Mouse (Mus musculus) embryonic facial prominence, embryonic 12.5 days (tissue): ENCODE measurements at regions not wholly inside any gene's neighbourhood (a gene's known extent, or its start where the extent isn't known, plus 50 kb on each side); places are given as distances from the start of the nearest gene placed in this dataset.
"Not testable (repeated sequence)": the region's sequence is repeated elsewhere in the genome, so short reads cannot be mapped to it uniquely, and the experiment has no call there.

Source experiments
- ATAC-seq: fragments of 200-750 bp; cut with Nextera tagmentation; 2 replicates; pipeline ENCODE4 v1.8.0; 2017; ENCODE audit not compliant: insufficient number of reproducible peaks, insufficient read depth, low FRiP score, low TSS enrichment
- H3K27ac ChIP-seq: fragments of 300-500 bp; sonication (generic); 2 replicates; pipeline ENCODE4 v1.5.1; 2016; ENCODE audit warnings: mild to moderate bottlenecking
- H3K27me3 ChIP-seq: fragments of 300-500 bp; sonication (generic); 2 replicates; pipeline ENCODE4 v1.6.1; 2016; ENCODE audit warnings: mild to moderate bottlenecking, moderate library complexity
- H3K36me3 ChIP-seq: fragments of 300-500 bp; sonication (generic); 2 replicates; pipeline ENCODE4 v1.6.1; 2016; ENCODE audit warnings: mild to moderate bottlenecking
- H3K4me1 ChIP-seq: fragments of 300-500 bp; sonication (generic); 2 replicates; pipeline ENCODE4 v1.6.1; 2016
- H3K4me2 ChIP-seq: fragments of 300-500 bp; sonication (generic); replicated peaks from 2 replicates; pipeline ENCODE4 v1.6.1; 2016; ENCODE audit warnings: mild to moderate bottlenecking, moderate library complexity
- H3K4me3 ChIP-seq: fragments of 300-500 bp; sonication (generic); 2 replicates; pipeline ENCODE4 v1.5.1; 2016; ENCODE audit warnings: mild to moderate bottlenecking
- H3K9ac ChIP-seq: fragments of 300-500 bp; sonication (generic); 2 replicates; pipeline ENCODE4 v1.6.1; 2016; ENCODE audit warnings: mild to moderate bottlenecking, moderate library complexity
- H3K9me3 ChIP-seq: fragments of 300-500 bp; sonication (generic); 2 replicates; pipeline ENCODE4 v1.6.1; 2016; ENCODE audit warnings: mild to moderate bottlenecking, moderate library complexity
- WGBS: fragments of 180-500 bp; shearing (Covaris S2); methylation state at CpG from one replicate; pipeline ENCODE4 v1.1.7; 2016; 5-methylcytosine and 5-hydroxymethylcytosine counted together

DNA sequence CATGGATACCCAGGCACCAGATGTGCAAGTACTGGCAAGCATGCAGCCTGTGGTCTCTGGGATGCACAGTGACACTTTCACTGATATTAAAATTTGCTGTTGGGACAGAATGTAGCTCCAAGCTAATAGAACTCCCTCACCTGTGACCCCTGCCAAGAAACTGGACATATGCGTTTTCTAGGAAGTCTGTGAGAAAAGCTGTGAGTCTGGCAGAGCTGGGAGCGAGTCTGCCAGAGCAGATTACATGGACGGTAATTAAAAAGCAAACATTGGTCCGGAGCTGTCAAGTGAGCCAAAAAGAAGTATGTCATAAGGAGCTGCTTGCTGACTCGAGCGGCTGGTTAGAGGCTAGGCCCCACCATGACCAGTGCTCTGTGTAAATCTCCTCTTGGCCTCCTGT is 147.1 kb downstream of the Tsen15 start:
- Histone ChIP-seq H3K4me3 (no peak overlapping the region), H3K27ac (no peak overlapping the region), H3K36me3 (no peaks in the 10 kb centered on the region), H3K4me1 (no peaks in the 10 kb centered on the region), H3K27me3 (no peaks in the 10 kb centered on the region), H3K4me2 (no peak overlapping the region), H3K9me3 (no peaks in the 10 kb centered on the region), H3K9ac (no peak overlapping the region)
- WGBS, result 60% methylated on average over 6 of the region's 6 CpGs
- no peak for ATAC-seq

DNA sequence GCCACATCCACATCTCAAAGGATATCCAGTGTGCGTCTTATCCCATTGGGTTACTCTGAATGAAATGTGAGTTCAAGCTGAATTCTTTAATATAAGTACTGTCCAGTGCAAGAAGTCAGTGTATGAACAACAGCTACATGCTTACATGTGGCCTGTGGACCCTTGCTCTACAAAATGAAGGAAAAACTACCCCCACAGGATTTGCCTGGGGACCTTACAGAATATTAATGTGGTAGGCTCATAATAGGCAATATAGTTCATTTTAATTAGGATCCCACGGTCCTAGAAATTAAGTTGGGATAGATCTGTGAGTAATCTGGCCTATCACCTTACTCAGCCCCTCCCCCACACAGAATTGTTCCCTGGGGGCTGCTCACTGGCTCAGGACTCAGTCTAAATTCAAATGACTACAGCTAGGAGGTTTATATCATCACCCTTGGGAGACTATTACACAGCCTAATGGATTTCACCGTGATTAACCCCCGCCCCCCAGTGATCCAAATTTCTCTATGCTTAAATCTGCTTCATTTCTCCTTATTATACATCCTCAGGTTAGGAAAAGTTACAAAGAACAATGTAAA is 145.4 kb upstream of the 1700025G04Rik start:
- Histone ChIP-seq H3K4me3 (no peak overlapping the region), H3K4me1 (no peaks in the 10 kb centered on the region), H3K36me3 (no peaks in the 10 kb centered on the region), H3K9me3 (no peaks in the 10 kb centered on the region), H3K27me3 (no peaks in the 10 kb centered on the region), H3K9ac (no peak overlapping the region), H3K4me2 (no peak overlapping the region), H3K27ac (no peak overlapping the region)
- no peak for ATAC-seq
- 79% methylated on average over 4 of the region's 4 CpGs for WGBS

DNA sequence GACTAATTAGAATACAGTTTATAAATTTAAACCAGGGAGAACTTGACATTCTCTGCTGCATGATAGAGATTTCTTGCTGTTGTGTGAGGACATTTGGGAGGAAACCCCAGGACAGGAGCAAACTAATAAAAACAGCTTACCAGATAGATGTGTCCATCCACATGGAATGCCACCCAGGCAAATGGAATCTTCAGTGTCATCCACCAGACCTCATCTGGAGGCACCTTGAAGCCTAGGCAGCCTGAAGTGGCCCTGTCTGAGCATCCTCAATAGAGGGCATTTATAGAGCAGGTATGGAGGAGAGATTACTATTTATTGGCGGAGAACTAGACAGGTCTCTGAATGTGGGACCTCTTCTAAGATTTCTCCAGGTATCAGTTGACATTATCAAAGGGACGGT is 144.8 kb upstream of the 1700025G04Rik start:
- H3K27me3 ChIP-seq, result no peaks in the 10 kb centered on the region
- no peaks in the 10 kb centered on the region for H3K9me3 ChIP-seq
- no peak for ATAC-seq
- no peak overlapping the region for H3K4me3 ChIP-seq
- H3K36me3 ChIP-seq, result no peaks in the 10 kb centered on the region
- no peak overlapping the region for H3K4me2 ChIP-seq
- H3K4me1 ChIP-seq, result no peaks in the 10 kb centered on the region
- no peak overlapping the region for H3K9ac ChIP-seq
- no peak overlapping the region for H3K27ac ChIP-seq
- WGBS, result 87% methylated on average over 2 of the region's 2 CpGs

DNA sequence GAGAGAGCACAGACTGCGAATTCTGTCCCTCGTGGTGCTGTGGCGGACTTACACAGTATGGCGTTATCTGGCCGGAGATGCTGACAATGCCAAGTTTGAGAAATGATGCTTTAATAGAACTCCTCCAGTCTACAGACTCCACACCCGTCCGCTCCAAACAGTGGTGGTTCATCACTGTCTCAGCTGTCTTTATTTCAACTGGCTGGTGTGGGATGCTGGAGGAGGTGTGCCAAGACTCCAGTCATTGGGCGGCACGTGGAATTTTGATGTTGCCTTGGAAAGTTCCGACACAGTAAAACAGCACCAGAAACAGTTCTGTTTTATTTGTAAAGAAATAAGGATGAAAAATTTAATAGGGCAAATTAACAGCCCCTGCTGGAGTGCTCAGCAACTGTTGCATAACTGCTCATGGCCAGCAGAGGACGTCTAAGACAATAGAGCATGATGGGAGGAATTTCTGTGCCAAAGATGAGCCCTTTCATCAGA is 141.8 kb upstream of the 1700025G04Rik start:
- Histone ChIP-seq H3K9me3 (no peaks in the 10 kb centered on the region), H3K9ac (no peak overlapping the region), H3K4me3 (no peak overlapping the region), H3K4me1 (no peaks in the 10 kb centered on the region), H3K27ac (no peak overlapping the region), H3K4me2 (no peak overlapping the region), H3K27me3 (no peaks in the 10 kb centered on the region), H3K36me3 (no peaks in the 10 kb centered on the region)
- no peak for ATAC-seq
- WGBS, result 85% methylated on average over 11 of the region's 11 CpGs

DNA sequence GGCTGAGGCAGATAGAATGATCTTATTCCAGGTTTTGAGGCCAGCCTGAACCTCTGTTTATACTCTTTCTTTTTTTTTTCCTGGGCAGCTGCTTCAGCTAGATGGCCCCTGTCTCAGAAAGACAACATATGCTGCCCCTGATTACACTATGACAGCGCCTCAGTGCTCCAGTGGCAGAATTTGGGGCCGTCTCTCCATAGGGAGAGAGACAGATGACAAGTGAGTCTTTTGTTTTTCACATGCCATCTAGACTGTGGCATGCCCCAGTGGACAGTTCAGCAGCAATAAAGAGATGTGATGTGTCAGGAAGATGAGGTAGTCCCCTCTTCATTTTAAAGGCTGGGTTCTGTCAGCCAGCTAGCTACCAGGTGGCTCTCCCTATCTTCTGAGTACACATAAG is 139.8 kb upstream of the 1700025G04Rik start:
- H3K4me2 ChIP-seq, result no peak overlapping the region
- no peaks in the 10 kb centered on the region for H3K36me3 ChIP-seq
- no peak overlapping the region for H3K27ac ChIP-seq
- no peak overlapping the region for H3K9ac ChIP-seq
- H3K4me3 ChIP-seq, result no peak overlapping the region
- no peaks in the 10 kb centered on the region for H3K27me3 ChIP-seq
- WGBS, result 71% methylated on average over 2 of the region's 2 CpGs
- no peaks in the 10 kb centered on the region for H3K4me1 ChIP-seq
- ATAC-seq, result no peak
- no peaks in the 10 kb centered on the region for H3K9me3 ChIP-seq

DNA sequence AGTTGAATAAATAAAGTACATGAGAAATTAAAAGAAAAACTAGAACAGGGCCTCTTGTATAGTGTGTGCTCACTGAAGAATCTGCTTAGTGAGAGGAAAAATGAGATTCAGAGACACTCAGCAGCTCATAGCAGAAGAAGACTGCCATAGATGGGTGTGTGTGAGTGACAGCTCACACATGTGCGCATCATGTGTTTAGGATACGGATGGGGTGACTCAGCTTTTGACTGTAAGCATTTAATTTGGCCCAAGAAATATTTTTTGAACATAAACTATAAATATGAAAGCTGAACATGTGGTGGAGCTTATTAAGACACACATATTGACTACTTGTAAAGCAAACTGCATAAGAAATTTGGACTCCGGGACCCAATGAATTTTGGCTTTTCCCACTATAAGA is 136.1 kb upstream of the 1700025G04Rik start:
- H3K4me3 ChIP-seq, result no peak overlapping the region
- H3K27me3 ChIP-seq, result no peaks in the 10 kb centered on the region
- H3K27ac ChIP-seq, result no peak overlapping the region
- no peak for ATAC-seq
- no peak overlapping the region for H3K9ac ChIP-seq
- H3K36me3 ChIP-seq, result no peaks in the 10 kb centered on the region
- WGBS, result 87% methylated on average over 3 of the region's 3 CpGs
- H3K4me2 ChIP-seq, result no peak overlapping the region
- no peaks in the 10 kb centered on the region for H3K9me3 ChIP-seq
- no peaks in the 10 kb centered on the region for H3K4me1 ChIP-seq

DNA sequence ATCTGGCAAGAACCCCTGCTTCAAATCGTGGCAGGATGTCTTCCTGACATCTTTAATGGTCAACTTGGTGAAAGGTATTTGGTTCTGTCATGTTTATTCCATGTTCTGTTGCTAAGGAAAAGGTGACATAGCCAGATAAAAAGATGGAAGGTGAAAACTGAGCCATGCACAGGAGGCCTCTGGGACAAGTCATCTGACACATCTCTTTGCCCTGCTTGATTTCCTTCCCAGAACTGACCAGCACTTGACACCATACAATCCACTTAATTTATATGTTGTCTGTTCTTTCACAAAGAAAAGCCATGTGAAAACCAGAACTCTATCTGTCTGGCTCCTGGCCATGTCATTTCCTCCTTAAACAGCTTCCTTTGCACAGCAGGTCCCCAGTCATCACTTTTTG is 133.7 kb upstream of the 1700025G04Rik start:
- Histone ChIP-seq H3K4me2 (no peak overlapping the region), H3K4me1 (no peaks in the 10 kb centered on the region), H3K9ac (no peak overlapping the region), H3K27ac (no peak overlapping the region), H3K4me3 (no peak overlapping the region), H3K36me3 (no peaks in the 10 kb centered on the region), H3K27me3 (no peaks in the 10 kb centered on the region), H3K9me3 (no peaks in the 10 kb centered on the region)
- 67% methylated on average over 1 of the region's 1 CpGs for WGBS
- no peak for ATAC-seq

DNA sequence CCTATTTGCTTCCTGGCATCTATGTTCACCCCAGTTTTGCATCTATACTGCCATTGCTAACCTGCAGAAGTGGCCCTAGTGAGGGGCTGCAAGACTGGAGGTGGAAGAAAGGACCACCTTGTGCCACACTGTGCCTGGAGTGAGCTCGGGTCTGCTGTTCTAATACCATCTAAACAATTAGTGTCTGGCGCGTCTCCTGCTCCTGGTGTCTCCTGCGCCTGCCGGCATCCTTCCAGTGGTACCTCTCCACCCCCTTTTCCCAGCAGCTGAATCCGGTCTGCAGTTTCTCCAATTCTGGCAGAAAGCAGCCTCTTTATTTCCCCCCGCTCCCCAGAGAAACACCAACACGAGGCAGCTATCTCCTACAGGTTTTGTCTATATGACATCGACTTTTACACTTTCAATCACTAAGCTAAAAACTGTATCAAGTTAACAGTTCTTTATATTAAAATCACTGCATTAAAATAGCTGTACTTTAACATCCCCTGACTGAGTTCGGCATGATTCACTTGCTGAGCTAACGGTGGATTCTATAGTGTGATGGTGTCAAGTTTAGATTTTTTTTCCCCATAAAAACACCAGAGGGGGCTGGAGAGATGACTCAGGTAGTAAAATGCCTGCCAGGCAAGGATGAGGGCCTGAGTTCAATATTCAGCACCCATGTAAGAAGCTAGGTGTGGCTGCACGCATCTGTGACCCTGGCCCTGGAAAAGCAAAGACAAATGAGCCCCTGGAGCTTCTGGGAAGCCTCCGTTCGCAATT is 131.1 kb upstream of the 1700025G04Rik start:
- Histone ChIP-seq H3K4me2 (no peak overlapping the region), H3K36me3 (no peaks in the 10 kb centered on the region), H3K4me1 (no peaks in the 10 kb centered on the region), H3K9ac (no peak overlapping the region), H3K27me3 (no peaks in the 10 kb centered on the region), H3K4me3 (no peak overlapping the region), H3K9me3 (no peaks in the 10 kb centered on the region), H3K27ac (no peak overlapping the region)
- WGBS, result 83% methylated on average over 14 of the region's 14 CpGs
- ATAC-seq, result no peak

DNA sequence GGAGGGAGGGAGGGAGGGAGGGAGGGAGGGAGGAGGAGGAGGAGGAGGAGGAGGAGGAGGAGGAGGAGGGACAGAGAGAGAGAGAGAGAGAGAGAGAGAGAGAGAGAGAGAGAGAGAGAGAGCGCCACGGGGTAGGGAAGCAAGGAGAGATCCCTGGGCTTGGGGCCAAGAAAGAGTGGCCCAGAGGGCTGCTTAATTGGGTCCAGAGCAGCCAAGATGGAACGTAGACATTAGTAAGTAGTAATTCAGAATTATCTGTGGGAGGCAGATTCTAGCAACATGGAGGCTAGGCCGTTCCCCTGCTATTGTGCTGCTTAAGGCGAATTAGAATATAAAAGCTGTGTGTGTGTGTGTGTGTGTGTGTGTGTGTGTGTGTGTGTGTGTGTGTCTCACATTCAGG is 129.8 kb upstream of the 1700025G04Rik start:
- not testable (repeated sequence) for H3K4me3 ChIP-seq, H3K27me3 ChIP-seq, H3K4me1 ChIP-seq, H3K9ac ChIP-seq, H3K4me2 ChIP-seq, H3K27ac ChIP-seq, ATAC-seq, H3K36me3 ChIP-seq, H3K9me3 ChIP-seq
- WGBS, result 55% methylated on average over 5 of the region's 5 CpGs

DNA sequence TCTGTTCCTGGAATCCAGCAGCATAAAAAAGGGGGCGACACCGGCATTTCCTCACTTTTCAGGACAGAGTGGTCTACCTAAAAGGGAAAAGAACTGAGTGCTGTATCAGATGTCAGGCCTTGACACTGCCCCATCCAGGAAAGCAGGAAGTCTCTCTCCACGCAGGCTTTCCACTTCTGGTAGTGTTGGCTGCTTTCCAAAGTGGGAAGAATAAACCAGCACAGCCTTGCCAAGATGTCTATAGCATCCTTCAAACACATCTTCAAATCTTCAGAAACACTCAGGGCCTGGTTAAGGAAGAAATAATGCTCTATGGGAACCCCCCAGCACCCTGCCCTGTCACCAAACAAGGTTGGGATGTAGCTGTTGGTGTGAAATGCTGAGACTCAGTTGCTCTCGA is 127.5 kb upstream of the 1700025G04Rik start:
- Histone ChIP-seq H3K27ac (no peak overlapping the region), H3K4me3 (no peak overlapping the region), H3K36me3 (no peaks in the 10 kb centered on the region), H3K9me3 (no peaks in the 10 kb centered on the region), H3K4me1 (no peaks in the 10 kb centered on the region), H3K4me2 (no peak overlapping the region), H3K27me3 (no peaks in the 10 kb centered on the region), H3K9ac (no peak overlapping the region)
- no peak for ATAC-seq
- 55% methylated on average over 4 of the region's 4 CpGs for WGBS

DNA sequence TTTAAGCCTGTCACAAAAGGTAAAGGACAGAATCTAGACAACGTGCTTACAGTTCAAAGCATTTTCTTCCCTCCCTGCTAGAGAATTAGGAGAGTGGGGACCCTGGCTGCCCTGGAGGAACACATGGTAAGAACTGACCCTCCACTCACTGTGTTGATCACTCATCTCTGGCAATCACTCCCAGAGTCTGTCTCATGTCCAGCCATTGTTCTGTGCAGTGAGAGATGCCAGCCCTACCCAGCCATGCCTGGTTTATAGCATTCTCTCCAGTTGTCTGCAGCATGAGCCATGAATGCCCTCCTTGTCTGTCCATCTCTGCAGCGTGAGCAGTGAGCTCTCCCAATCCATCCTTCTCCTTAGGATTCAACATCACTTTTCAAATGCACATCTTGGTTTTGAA is 124.5 kb upstream of the 1700025G04Rik start:
- Histone ChIP-seq H3K36me3 (no peaks in the 10 kb centered on the region), H3K4me3 (no peak overlapping the region), H3K9ac (no peak overlapping the region), H3K4me1 (no peaks in the 10 kb centered on the region), H3K4me2 (no peak overlapping the region), H3K9me3 (no peaks in the 10 kb centered on the region), H3K27ac (no peak overlapping the region), H3K27me3 (no peaks in the 10 kb centered on the region)
- no peak for ATAC-seq
- WGBS, result 77% methylated on average over 2 of the region's 2 CpGs

DNA sequence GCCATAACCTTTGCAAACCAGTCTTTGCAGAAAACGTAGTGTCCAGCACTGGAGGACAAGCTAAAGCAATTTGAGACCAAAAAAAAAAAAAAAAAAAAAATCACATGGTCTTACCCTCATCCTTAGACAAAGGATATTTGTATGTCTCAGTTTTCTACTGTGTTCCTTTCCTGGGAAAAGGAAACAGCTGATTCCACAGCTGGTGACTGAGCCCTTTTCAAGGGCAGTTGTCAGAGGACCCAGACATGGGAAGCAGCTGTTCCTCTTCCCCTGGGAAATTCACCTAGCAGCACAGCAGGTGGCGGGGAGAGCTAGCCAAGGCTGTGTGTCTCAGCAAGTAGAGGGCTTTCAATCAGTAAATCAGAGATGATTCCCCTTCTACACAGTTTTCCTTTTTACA is 113.3 kb upstream of the 1700025G04Rik start:
- Histone ChIP-seq H3K4me2 (no peak overlapping the region), H3K36me3 (no peaks in the 10 kb centered on the region), H3K27ac (no peak overlapping the region), H3K27me3 (no peaks in the 10 kb centered on the region), H3K4me1 (no peaks in the 10 kb centered on the region), H3K9ac (no peak overlapping the region), H3K4me3 (no peak overlapping the region), H3K9me3 (no peaks in the 10 kb centered on the region)
- WGBS, result 30% methylated on average over 2 of the region's 2 CpGs
- ATAC-seq, result peak; percentile 22; the same call in 1 of the 2 replicates
